Mouse (Mus musculus) embryonic facial prominence, embryonic 13.5 days (tissue): ENCODE data around the gene Cops9. TPM values are rescaled to one million over a fixed set of nuclear protein-coding genes. Genes with fewer than 3 reads are reported as not detected.

Experiments used
- polyA plus RNA-seq: library from polyadenylated mRNA; unstranded; fragments of >200 nt; fragmentation: Nextera tagmentation; extraction: Ambion mirVana; gene quantifications from 2 replicates; pipeline ENCODE4 v1.2.1, GENCODE M21; 2015

Cops9 gene
- polyA plus RNA-seq, 1 experiment from 2014 or later, result 404 TPM

Other genes starting within 250 kb of the Cops9 start
- 273 and 275 TPM in 2 replicates for gene Ndufa10, start 168.1 kb downstream of the Cops9 start, polyA plus RNA-seq
- not detected in 2 replicates for gene Olfr1416, start 156.9 kb downstream of the Cops9 start, polyA plus RNA-seq
- not detected in 2 replicates for gene Olfr1415, start 145.9 kb downstream of the Cops9 start, polyA plus RNA-seq
- not detected in 2 replicates for gene Olfr1414, start 123.3 kb downstream of the Cops9 start, polyA plus RNA-seq
- gene Olfr1413, start 70.7 kb downstream of the Cops9 start, polyA plus RNA-seq, result not detected in 2 replicates
- 0.07 TPM in 1 of 2 replicates, not detected in the other for gene Olfr1412, start 56.2 kb downstream of the Cops9 start, polyA plus RNA-seq
- not detected in 2 replicates for gene Olfr1411, start 47.6 kb downstream of the Cops9 start, polyA plus RNA-seq
- not detected in 2 replicates for gene Olfr1410, start 36.2 kb downstream of the Cops9 start, polyA plus RNA-seq
- not detected in 2 replicates for gene Olfr12, start 24.2 kb downstream of the Cops9 start, polyA plus RNA-seq
- gene Otos, start 6.9 kb upstream of the Cops9 start, polyA plus RNA-seq, result not detected in 2 replicates
- 58.5 and 66.1 TPM in 2 replicates for gene Gpc1, start 189.7 kb upstream of the Cops9 start, polyA plus RNA-seq